Mouse (Mus musculus) limb, embryonic 14.5 days (tissue): ENCODE data around the gene Sv2b. TPM values are rescaled to one million over a fixed set of nuclear protein-coding genes. Genes with fewer than 3 reads are reported as not detected.

Experiments
- ATAC-seq: fragments of 200-750 bp; cut with Nextera tagmentation; 2 replicates; pipeline ENCODE4 v1.8.0; 2017; ENCODE audit warnings: low read depth, moderate number of reproducible peaks, moderate TSS enrichment; ENCODE audit not compliant: low FRiP score
- DNase-seq: peaks from one replicate; pipeline ENCODE4 v3.0.0-alpha.2; 2015; ENCODE audit warnings: low spot score
- H3K27ac ChIP-seq: fragments of 300-500 bp; sonication (generic); replicated peaks from 2 replicates; pipeline ENCODE4 v1.5.1; 2014; ENCODE audit warnings: low read depth, mild to moderate bottlenecking, low read length, moderate library complexity, mixed read lengths
- H3K27me3 ChIP-seq: fragments of 300-500 bp; sonication (generic); 2 replicates; pipeline ENCODE4 v1.6.1; 2014; ENCODE audit warnings: low read length, mixed read lengths; ENCODE audit not compliant: control insufficient read depth, insufficient read depth
- H3K36me3 ChIP-seq: fragments of 300-500 bp; sonication (generic); 2 replicates; pipeline ENCODE4 v1.6.1; 2014; ENCODE audit warnings: mild to moderate bottlenecking, low read length, moderate library complexity, mixed read lengths; ENCODE audit not compliant: control insufficient read depth, insufficient read depth
- H3K4me1 ChIP-seq: fragments of 300-500 bp; sonication (generic); 2 replicates; pipeline ENCODE4 v1.6.1; 2014; ENCODE audit warnings: antibody characterized with exemption, low read length, mixed read lengths; ENCODE audit not compliant: control insufficient read depth, insufficient read depth
- H3K4me2 ChIP-seq: fragments of 300-500 bp; sonication (generic); replicated peaks from 2 replicates; pipeline ENCODE4 v1.6.1; 2014; ENCODE audit warnings: low read depth, mild to moderate bottlenecking, low read length, moderate library complexity; ENCODE audit not compliant: severe bottlenecking
- H3K4me3 ChIP-seq: fragments of 300-500 bp; sonication (generic); replicated peaks from 2 replicates; pipeline ENCODE4 v1.5.1; 2014; ENCODE audit warnings: low read length
- H3K9ac ChIP-seq: fragments of 300-500 bp; sonication (generic); 2 replicates; pipeline ENCODE4 v1.6.1; 2014; ENCODE audit warnings: mild to moderate bottlenecking, low read depth, low read length, moderate library complexity; ENCODE audit not compliant: severe bottlenecking
- H3K9me3 ChIP-seq: fragments of 300-500 bp; sonication (generic); 2 replicates; pipeline ENCODE4 v1.6.1; 2016; ENCODE audit warnings: low read length; ENCODE audit not compliant: control insufficient read depth
- POLR2A ChIP-seq: fragments of 200-500 bp; IDR thresholded peaks from 2 replicates; pipeline ENCODE4 v1.8.0; 2012; ENCODE audit warnings: inconsistent platforms, mild to moderate bottlenecking, moderate library complexity, borderline replicate concordance; ENCODE audit not compliant: insufficient read depth, insufficient read length; ENCODE audit errors: extremely low read depth
- WGBS: fragments of 180-500 bp; shearing (Covaris S2); extraction: QIAGEN DNeasy Blood & Tissue Kit; methylation state at CpG from one replicate; pipeline ENCODE4 v1.1.7; 2014; 5-methylcytosine and 5-hydroxymethylcytosine counted together
- polyA plus RNA-seq, 2 experiments: library from polyadenylated mRNA; depleted of rRNA in 1 of 2; stranded (reverse) in 1 of 2; unstranded in 1 of 2; fragments of >200 nt; fragmentation: Nextera tagmentation in 1 of 2; extraction: Ambion mirVana in 1 of 2; gene quantifications; 2 replicates each; pipeline versions ENCODE4 v1.2.1 to v1.2.3; 2012 to 2014

Sv2b gene
- polyA plus RNA-seq, 2 experiments = 1.2 to 2.1 TPM

DNA sequence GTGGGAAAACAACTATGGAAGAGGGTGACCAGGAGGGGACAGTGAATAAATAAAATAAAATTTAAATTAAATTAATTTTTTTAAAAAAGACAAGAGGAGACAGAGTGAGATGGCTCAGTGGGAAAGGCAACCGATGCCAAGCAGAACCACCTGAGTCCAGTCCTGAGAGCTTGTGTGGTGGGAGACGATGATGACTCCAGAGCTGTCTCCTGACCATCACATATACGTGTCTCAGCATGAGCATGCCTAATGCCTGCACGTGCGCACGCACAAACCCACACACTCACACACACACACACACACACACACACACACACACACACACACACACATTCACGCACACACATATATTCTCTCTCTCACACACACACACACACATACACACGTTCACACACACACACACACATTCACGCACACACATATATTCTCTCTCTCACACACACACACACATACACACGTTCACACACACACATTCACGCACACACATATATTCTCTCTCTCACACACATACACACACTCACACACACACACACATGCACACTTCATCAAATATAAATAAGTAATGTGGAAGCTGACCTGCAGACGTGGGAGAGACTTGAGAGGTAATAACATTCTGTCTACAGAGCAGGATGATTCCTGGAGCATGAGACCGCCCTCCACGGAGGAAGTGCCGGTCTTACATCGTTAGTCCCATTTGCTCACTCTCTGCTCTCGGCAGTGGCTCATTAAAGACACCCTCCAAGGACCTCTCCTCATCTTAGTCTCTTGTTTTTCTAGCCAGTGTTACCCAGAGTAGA is 206.3 kb downstream of the Sv2b start:
- 76% methylated on average over 15 of the region's 17 CpGs for WGBS
- DNase-seq (no peak), ATAC-seq (no peak)
- H3K4me2 ChIP-seq = no peak overlapping the region
- H3K27ac ChIP-seq = no peak overlapping the region
- no peaks in the 10 kb centered on the region for H3K9me3 ChIP-seq
- H3K36me3 ChIP-seq = no peaks in the 10 kb centered on the region
- no peak for TF ChIP-seq POLR2A
- H3K9ac ChIP-seq = no peak overlapping the region
- no peaks in the 10 kb centered on the region for H3K4me1 ChIP-seq
- no peak overlapping the region for H3K4me3 ChIP-seq
- H3K27me3 ChIP-seq = no peaks in the 10 kb centered on the region

DNA sequence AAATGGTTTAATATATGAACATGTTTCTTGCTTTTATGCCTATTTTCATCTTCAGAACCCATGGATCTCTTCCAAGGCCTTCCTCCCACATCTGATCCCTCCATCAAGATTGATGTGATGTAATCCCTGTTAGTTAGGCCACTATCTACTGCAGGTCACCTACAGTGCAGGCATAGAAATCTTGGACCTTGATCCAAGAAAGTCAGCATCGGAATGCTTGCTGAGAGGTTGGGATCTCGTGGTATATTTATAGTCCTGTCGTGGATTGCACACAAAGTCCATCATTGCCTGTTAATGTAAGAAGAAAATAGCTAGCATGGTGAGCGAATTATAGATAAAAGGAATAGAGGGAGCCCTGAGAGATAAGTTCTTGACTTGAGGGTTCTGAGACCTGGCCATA is 223.6 kb downstream of the Sv2b start:
- no peak for ATAC-seq
- no peaks in the 10 kb centered on the region for H3K9me3 ChIP-seq
- H3K4me2 ChIP-seq = no peak overlapping the region
- no peak overlapping the region for H3K4me3 ChIP-seq
- H3K4me1 ChIP-seq = no peaks in the 10 kb centered on the region
- DNase-seq = no peak
- H3K27me3 ChIP-seq = no peaks in the 10 kb centered on the region
- no peak overlapping the region for H3K9ac ChIP-seq
- 86% methylated on average over 4 of the region's 4 CpGs for WGBS
- no peak overlapping the region for H3K27ac ChIP-seq
- no peak for TF ChIP-seq POLR2A
- H3K36me3 ChIP-seq = no peaks in the 10 kb centered on the region

DNA sequence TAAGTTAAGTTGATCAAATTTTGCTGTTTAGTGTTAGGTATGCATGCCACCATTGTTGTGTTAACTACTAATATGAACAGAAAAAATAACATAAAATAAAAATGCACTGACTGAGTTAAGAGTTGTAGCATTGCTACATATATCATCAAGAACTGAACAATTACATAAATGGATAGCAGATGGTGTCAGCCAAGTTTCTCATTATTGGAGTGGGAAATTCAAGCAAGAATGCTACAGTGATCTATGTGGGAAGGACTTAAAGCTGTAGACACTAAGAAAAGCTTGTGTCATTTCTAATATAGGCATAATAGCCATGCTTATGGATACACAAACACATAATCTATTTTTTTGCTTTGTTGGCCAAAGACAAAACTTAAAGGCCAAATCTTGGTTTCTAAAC is 228.9 kb downstream of the Sv2b start:
- H3K27me3 ChIP-seq = no peaks in the 10 kb centered on the region
- no peak for TF ChIP-seq POLR2A
- no peak overlapping the region for H3K4me3 ChIP-seq
- ATAC-seq (no peak), DNase-seq (no peak)
- H3K9ac ChIP-seq = no peak overlapping the region
- H3K27ac ChIP-seq = no peak overlapping the region
- H3K36me3 ChIP-seq = no peaks in the 10 kb centered on the region
- no peaks in the 10 kb centered on the region for H3K4me1 ChIP-seq
- no peak overlapping the region for H3K4me2 ChIP-seq
- no peaks in the 10 kb centered on the region for H3K9me3 ChIP-seq

DNA sequence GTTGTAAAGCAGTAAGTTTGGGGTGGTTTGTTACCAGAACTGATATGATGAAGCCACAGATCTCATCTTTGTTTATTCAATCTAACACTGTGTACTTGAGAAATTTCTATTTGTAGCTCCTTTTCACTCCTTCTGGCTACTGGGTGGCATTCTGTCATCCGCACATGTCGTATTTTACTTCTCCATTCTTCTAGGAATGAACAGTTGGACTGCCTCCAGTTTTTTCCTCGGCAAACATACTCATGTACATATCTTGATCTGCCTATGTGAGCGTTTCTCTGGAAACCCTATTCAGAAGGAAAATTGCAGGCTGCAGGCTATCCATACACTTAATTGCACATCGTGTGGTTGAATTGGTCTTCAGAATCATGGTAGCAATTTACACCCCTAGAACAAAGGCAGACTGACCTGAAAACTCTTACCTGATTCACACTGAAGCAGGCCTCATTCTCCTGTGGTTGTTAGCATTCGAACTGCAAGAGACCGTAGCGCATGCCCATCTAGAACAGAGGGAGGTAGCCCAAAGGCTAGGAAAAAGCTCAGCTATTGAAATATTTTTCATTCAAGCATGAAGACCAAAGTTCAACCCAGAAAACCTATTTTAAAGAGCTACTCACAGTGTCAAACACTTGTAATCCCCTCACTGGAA is 231.4 kb downstream of the Sv2b start:
- Histone ChIP-seq H3K4me2 (no peak overlapping the region), H3K4me1 (no peaks in the 10 kb centered on the region), H3K27ac (no peak overlapping the region), H3K36me3 (no peaks in the 10 kb centered on the region), H3K27me3 (no peaks in the 10 kb centered on the region), H3K9me3 (no peaks in the 10 kb centered on the region), H3K9ac (no peak overlapping the region), H3K4me3 (no peak overlapping the region)
- WGBS = 81% methylated on average over 8 of the region's 8 CpGs
- ATAC-seq (no peak), DNase-seq (no peak)
- TF ChIP-seq POLR2A = no peak

Other genes starting within 250 kb of the Sv2b start
- 18.7 and 20.3 TPM in 2 replicates for gene Akap13, start 146.3 kb upstream of the Sv2b start, polyA plus RNA-seq (2012; rRNA removed)
- gene Akap13, start 146.3 kb upstream of the Sv2b start, polyA plus RNA-seq (2014; fragmentation: Nextera tagmentation; extraction: Ambion mirVana) = 50.3 and 51.4 TPM in 2 replicates